Mouse (Mus musculus) erythroblast, adult 5-6 weeks (primary cell): ENCODE data around the gene Cnnm2. TPM values are rescaled to one million over a fixed set of nuclear protein-coding genes. Genes with fewer than 3 reads are reported as not detected.

ENCODE experiments used
- ATAC-seq: replicated peaks from 2 replicates; pipeline ENCODE4 v1.8.0; 2016; ENCODE audit warnings: moderate number of reproducible peaks, mild to moderate bottlenecking, moderate TSS enrichment, inconsistent platforms; ENCODE audit not compliant: poor library complexity, low FRiP score, severe bottlenecking
- total RNA-seq, 2 experiments: library from RNA; stranded (forward) in 1 of 2; stranded (reverse) in 1 of 2; fragments of 150-400 nt in 1 of 2; fragments of 200-764, 138-1000 nt in 1 of 2; gene quantifications; 2 replicates each; pipeline versions ENCODE4 v1.2.3 to v1.2.4; 2015 to 2017; ENCODE audit warnings: low replicate concordance in 2 of 2

The Cnnm2 gene
- total RNA-seq, 2 experiments from 2014 or later: 34.0 to 51.7 TPM

DNA sequence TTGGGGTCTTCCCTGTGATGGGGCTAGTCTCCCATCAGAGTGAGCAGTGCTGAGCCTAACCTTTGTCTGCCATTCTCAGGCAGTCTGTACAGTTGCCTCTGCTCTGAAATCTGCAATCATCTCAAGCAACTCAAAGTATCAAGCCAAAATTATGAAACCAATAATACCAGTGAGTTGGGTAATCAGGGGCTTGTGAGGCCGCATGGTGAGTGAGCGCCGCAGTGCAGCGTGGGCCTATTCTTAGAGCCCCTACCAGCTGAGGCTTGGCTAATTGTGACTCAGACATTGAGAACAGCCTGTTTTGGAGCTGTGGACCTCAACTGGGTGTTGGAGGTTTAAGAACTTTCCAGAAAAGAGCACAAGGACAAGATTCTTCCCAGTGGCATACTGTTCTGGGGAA is 109.7 kb downstream of the Cnnm2 start:
- ATAC-seq: no peak

DNA sequence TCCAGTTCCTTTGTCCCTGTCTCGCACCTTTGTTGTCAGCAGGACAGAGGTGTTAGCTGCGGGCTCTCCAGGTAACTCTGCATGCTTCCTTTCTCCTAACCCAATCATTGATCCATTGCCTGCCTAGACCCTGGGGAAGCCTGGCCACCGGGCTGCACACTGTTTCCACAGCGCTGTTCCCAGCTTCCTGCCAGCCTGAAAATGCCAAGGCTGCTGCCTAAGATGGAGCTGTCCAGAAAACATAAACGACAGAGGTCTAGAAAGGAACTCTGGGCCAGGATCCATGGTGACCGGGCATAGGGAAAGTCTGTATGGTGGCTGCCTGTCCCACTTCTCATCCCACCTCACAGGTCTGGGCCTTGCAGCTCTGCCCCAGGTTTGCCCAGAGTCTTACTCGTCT is 110.3 kb downstream of the Cnnm2 start:
- ATAC-seq: no peak

DNA sequence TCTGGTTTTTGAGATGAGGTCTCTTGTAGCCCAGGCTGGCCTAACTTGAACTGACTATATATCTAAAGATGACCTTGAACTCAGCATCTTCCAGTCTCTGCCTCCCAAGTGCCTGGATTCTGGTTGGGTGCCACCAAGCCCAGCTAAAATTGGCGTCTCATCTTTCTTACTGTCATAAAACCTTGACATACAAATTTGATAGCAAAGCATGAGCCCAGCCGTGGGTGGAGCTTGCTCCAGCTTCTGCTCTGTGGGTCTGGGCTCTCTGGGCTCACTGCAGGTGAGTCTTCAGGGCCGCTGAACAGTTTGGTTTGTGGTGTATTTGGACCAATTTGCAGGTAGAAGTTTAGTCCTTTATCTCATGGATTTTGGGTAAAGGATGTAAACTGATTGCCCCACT is 112.5 kb downstream of the Cnnm2 start:
- ATAC-seq: no peak

GRCm38 (mm10) chr19:46875790-46876189 is 114.4 kb downstream of the Cnnm2 start:
- peak; percentile 65 for ATAC-seq

DNA sequence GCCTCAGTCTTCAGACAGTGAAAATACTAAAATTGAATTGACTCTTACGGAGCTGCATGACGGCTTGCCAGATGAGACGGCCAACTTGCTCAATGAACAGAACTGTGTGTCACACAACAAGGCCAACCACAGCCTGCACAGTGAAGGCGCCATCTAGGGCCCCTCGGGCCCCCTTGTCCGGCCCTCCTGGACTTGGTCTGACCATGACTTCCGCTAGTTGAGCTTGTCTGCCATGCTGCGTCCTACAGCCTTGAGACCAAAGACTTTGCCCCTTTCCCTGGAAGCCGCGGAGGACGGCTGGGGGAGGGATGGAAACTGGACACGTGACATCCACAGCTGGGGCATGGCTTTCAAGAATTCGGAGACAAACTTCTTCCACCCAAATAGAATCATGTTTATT is 116.5 kb downstream of the Cnnm2 start:
- ATAC-seq: no peak

DNA sequence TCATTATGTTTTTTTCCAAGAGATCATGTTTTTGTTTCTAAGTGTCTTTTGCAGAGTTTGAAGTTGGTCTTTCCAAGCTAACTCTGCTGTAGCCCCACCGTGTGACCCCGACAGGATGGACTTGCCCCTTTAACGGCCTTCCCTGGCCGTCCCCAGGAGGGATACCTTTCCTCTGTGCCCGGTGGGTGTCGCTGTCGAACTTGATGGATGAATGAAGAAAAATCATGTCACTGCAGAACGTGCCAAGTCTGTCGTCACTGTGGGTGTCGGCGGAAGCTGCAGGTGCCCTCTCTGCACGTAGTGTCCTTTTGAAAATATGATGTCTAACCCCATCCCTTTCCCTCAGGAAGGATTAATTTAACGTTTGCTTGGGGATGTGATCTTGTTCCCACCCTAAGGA is 117.0 kb downstream of the Cnnm2 start:
- ATAC-seq: peak; percentile 37

GRCm38 (mm10) chr19:46879876-46880275 is 118.5 kb downstream of the Cnnm2 start:
- ATAC-seq: no peak

DNA sequence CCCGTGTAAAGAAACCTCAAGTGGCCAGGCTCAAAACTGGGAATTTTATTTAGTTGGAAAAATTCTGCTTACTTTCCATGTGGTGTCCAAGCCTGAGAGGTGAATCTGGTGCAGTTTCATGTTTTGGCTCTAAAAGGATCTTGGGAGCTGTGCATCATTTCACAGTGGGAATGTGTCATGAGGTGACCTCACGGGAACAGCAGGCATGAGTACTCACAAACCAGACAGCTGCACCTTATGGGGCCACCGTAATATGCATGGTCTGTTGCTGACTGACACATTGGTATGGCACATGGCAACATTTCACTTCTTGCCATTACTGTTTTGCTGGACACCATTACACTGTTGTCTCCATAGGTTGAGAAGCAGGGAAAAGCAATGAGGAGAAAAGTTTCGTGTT is 124.0 kb downstream of the Cnnm2 start:
- ATAC-seq: no peak

DNA sequence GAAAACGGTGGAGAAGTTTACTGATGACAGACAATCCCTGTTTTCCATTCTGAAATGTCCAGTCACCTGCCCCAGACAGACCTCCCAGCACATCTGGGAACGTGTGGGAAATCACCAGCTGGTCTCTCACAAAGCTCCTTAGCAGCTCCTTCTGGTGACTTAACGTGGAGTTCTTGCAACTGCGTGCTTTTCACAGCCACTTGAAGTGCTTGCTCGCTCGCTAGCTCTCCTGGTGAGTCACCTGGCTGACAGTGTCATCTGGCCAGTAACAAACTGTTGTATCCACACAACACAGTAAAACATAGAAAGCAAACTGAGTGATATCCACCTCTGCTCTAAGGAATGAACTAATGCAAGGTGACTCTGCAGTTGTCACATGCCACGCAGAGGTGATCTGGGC is 125.4 kb downstream of the Cnnm2 start:
- ATAC-seq: no peak

DNA sequence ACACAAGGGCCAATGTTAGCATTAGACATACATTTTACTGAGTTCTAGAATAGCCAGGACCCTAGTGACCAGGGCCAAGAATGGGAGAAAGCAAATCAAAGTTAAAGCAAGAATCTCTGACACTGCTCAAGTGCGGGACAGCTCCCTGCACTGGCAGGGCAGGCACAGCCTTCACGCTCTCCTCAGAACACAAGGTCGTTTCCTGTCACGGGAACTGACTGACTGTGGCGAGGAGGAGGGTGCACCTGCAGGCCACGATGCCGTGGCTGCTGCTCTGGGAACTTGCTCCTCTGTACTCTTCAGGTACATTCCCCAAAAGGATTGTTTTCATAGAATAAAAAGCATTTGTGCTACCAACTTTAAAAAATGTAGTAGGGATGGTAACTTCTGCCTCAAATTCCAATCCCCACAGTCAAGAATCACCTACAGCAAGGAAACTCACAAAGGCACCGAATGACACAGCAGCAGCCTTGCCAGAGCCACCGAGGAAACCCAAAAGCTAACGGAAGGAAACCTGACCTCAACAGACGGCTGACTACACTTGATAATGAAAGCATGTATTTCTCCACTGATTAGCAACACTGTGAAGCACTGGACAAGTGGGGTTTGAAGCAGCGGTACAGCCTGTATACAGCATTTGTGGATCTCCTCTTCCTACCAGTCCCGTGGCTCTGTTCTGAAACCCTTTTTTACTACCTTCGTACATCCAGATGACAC is 126.6 kb downstream of the Cnnm2 start:
- ATAC-seq: peak; percentile 29; the same call in 1 of the 2 replicates

GRCm38 (mm10) chr19:46889666-46890065 is 128.3 kb downstream of the Cnnm2 start:
- ATAC-seq: no peak

GRCm38 (mm10) chr19:46890657-46891056 is 129.3 kb downstream of the Cnnm2 start:
- no peak for ATAC-seq

DNA sequence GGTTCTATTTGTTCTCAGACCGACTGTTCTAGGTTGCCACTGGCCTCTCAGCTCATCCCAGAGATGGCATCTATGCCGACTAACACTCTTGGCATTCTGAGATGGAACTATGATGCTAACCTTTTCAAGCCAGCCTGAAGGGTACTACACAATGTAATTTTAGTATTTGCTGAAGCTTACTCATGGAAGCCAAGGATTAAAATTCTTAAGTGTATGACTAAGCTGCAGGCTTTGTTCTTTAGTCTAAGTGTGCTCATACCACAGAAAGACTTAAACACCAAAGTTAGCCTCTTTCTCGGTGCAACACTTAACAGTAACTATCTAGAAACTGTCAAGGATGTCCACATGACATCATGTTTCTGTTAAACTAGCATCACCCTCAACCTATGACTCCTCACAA is 131.5 kb downstream of the Cnnm2 start:
- no peak for ATAC-seq

GRCm38 (mm10) chr19:46893484-46893883 is 132.1 kb downstream of the Cnnm2 start:
- ATAC-seq: no peak

GRCm38 (mm10) chr19:46897135-46897534 is 135.7 kb downstream of the Cnnm2 start:
- ATAC-seq: no peak

DNA sequence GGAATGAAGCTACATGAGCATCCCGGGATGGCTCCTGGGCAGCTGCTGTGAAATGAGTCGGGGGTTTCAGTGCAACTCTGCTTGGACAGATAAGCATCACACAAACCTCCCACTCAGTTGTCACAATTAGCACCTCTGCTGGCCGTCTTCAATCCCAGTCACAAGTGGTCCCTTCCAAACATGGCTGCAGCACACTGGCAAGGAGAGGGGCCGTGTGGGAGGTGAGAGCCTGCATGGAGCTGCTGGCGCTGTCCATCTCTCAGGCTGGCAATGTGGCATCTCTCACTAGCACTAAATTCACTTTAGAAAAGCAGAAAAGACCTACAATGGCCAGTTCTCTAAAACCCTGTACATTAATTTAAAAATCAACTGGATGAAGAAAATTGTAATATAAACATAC is 136.8 kb downstream of the Cnnm2 start:
- no peak for ATAC-seq

GRCm38 (mm10) chr19:46899306-46899705 is 137.9 kb downstream of the Cnnm2 start:
- no peak for ATAC-seq

DNA sequence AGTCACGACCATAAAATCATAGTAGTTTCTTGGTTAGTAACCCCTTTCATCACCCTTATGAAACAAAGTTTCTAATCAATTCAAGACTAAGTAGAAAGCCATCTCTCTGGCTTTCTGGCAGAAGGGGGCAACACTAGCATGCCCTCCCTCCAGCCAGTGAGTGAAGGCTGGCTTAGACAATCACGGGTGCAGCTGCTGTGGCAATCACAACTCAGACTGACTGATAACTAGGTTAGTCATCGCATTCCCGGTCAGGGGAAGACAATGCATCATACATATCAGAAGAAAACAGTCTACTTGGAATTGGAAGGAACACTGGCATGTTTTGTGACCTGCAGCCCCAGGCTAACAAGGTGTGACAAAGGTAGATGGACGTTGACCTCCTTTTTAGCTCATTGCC is 138.5 kb downstream of the Cnnm2 start:
- ATAC-seq: no peak

DNA sequence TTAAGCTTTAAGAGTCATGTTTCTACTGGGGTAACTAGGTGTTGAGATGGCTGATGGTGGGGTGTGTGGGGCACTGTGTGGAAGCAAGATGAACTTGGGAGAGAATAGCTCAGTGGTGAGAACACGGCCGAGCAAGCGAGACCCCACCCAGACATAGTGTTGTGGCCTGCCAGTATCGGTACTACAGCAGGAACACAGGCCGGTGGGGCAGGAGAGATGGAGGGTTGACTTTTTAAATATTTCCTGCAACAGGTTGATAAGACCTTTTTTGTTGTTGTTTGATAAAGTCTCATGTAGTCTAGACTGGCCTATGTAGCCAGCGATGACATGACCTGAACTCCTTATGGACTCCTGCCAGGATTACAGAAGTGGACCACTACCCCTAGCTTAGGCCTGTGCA is 139.4 kb downstream of the Cnnm2 start:
- peak; percentile 47 for ATAC-seq

DNA sequence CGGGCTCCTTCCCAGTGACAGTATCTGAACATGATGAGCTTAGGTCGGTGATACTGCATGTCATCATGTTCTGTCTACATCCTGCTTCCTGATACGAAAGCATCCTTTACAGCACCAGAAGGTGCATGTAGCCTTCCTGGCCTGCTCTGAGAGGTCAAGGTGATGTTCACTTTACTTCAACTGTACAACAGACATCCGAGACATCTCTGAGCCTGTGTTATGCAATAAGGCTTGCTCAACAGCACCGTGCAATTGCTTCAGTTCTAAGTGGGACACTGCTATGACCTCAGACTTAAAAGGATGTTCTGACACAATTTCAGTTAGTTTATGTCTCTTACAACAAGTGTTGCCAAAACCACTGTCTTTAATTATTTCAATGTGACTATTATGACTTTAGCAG is 139.9 kb downstream of the Cnnm2 start:
- ATAC-seq: no peak

DNA sequence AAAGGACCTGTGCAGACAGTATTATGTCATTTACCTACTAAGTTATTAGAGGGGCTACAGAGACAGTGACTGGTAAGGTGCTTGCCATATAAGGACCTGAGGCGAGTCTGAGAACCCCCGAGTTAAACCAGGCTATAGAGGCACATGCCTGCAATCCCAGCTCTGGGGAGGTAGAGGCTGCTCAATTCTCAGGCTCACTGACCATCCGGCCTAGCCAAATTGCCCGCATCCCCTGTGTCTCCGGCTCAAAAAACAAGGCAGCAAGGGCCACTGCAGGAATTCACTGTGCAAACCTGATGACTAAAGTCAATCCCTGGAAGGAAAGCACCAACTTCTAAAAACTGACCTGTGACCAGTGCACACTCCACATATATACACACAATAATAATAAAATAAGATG is 142.0 kb downstream of the Cnnm2 start:
- no peak for ATAC-seq

DNA sequence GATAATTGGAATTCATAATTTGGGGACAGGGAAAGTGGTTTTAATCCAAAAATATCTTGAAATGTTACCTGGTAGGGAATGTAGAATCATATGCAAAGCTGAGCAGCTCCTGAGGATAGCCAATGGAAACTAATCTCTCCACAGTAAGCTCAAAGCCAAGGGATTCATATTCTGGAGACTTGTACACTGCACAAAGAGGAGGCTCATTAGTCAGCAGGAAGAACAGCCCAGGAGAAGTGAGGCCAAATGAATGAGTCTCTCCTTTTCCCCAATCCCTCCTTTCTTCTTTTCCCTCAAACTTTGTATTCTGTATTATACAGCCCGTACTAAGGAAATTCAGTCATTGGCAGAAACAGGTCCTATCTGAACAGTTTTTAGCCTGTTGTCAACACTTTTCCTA is 143.5 kb downstream of the Cnnm2 start:
- ATAC-seq: peak; percentile 41
